Comparison of ENCODE assay signal across 22 mouse cellular contexts in genomic region chr11:3815951-3816350, GRCm38 (mm10). TPM values are rescaled to one million over a fixed set of nuclear protein-coding genes. Genes with fewer than 3 reads are reported as not detected.
DNase-seq lines count a peak whose midpoint lies in the region; ATAC-seq and TF ChIP-seq lines count a peak whose summit lies in the region.
"Had no signal": no experiment of that assay in that cellular context is flagged by ENCODE, and none has a peak within 500 bp of the region (broad histone marks: within the 10 kb centered on the region; RNA-seq: fewer than 3 reads in every experiment).

No protein-coding gene starts in this region.

- no peaks in the 10 kb centered on the region for H3K27me3 ChIP-seq in kidney, adult 2 months (replicated peaks; ENCODE audit: control insufficient read depth, insufficient read depth, low read length)

- peaks cover 24% of the 10 kb centered on the region; the same call in 1 of the 2 replicates for H3K4me1 ChIP-seq in kidney, adult 2 months (ENCODE audit: control insufficient read depth, insufficient read depth, low read length)

- ATAC-seq in monocyte, adult 5-6 weeks (replicated peaks; ENCODE audit: insufficient number of reproducible peaks, low FRiP score, low TSS enrichment, poor library complexity, severe bottlenecking), result no peak
- ATAC-seq: activated CD4-positive, CD25-positive, alpha-beta regulatory T cell, adult 4 months; CD4-positive, CD25-positive, alpha-beta regulatory T cell, adult 4 months; Patski had no signal

- TF ChIP-seq CTCF in kidney, adult 2 months (conservative IDR thresholded peaks at IDR 0.05; ENCODE audit: insufficient read depth, insufficient read length, low read depth, low read length), result no peak

- peak; percentile 61 for DNase-seq in kidney, adult 2 months
- DNase-seq in kidney, postnatal 4 days, result no peak
- peak; percentile 58 for DNase-seq in kidney, adult 9 months
- DNase-seq in kidney, adult 11 months, result no peak
- DNase-seq: adrenal gland, adult 2 months; adrenal gland, adult 8-10 months; adrenal gland, postnatal 10 days; adrenal gland, postnatal 14 days; adrenal gland, postnatal 25 days; adrenal gland, postnatal 36 days; B cell, adult 2 months; cerebellum, adult 11 months; cerebellum, adult 11-12 months; cerebellum, adult 18-20 months had no signal

- H3K4me3 ChIP-seq in kidney, adult 2 months (ENCODE audit: insufficient read depth, low read depth, low read length), result no peak overlapping the region
- no peak overlapping the region for H3K4me3 ChIP-seq in macrophage (ENCODE audit: inconsistent target)

- no peak for TF ChIP-seq POLR2A in kidney, adult 2 months (IDR thresholded peaks at IDR 0.05; ENCODE audit: low read depth, low read length)

- H3K79me2 ChIP-seq in macrophage (ENCODE audit: inconsistent target), result no peaks in the 10 kb centered on the region

- no peak overlapping the region for H3K27ac ChIP-seq in kidney, adult 2 months (ENCODE audit: insufficient read depth, low read depth, low read length)
- H3K27ac ChIP-seq in macrophage, result peak overlapping the region; percentile 80

- H3K36me3 ChIP-seq in kidney, adult 2 months (ENCODE audit: control insufficient read depth, insufficient read depth, low read length), result no peaks in the 10 kb centered on the region
- no peaks in the 10 kb centered on the region for H3K36me3 ChIP-seq in macrophage (ENCODE audit: inconsistent target)
- H3K36me3 ChIP-seq: G1E had no signal

RNA-seq across cellular contexts. Expression of gene Osbp2, which starts 47.8 kb away (rescaled TPM):
- polyA plus RNA-seq in kidney, adult 2 months (2012; rRNA removed), result 3.3 and 4.5 TPM in 2 replicates
- total RNA-seq in macrophage (2018; cell fraction: chromatin; rRNA removed), result 10 to 100 TPM in 22 of 26 experiments, 1 to 10 TPM in 4; 6.7 to 69.7 (median 19.2) TPM
- 10 to 100 TPM in 14 of 26 experiments, 1 to 10 TPM in 12; 4.3 to 30.6 (median 15.9) TPM for total RNA-seq in macrophage (2018; cell fraction: cytosol; rRNA removed)
- total RNA-seq in macrophage (2018; cell fraction: nucleus; rRNA removed), result 10 to 100 TPM in 24 of 26 experiments, 1 to 10 TPM in 2; 7.6 to 53.1 (median 15.8) TPM
- 11.1 to 28.2 TPM (median 13.4 TPM) in 3 replicates for polyA plus RNA-seq in macrophage (2018)
- not detected in 3 replicates for total RNA-seq in monocyte, adult 5-6 weeks (2017)
- total RNA-seq: CH12.LX, MEL had no signal
- polyA plus RNA-seq: activated CD4-positive, CD25-positive, alpha-beta regulatory T cell, adult 4 months; CD4-positive, CD25-positive, alpha-beta regulatory T cell, adult 4 months; G1E had no signal

Comparison
In these comparisons a context has a peak if more than half of its experiments do, and no peak if none do; other contexts are left out.
1. DNase-seq: peak in kidney, adult 2 months (single experiment) and kidney, adult 9 months (single experiment); none in kidney, postnatal 4 days (0 of 2) and kidney, adult 11 months (single experiment).